Mouse (Mus musculus) embryonic facial prominence, embryonic 15.5 days (tissue): ENCODE results near the gene Cdhr2. TPM values are rescaled to one million over a fixed set of nuclear protein-coding genes. Genes with fewer than 3 reads are reported as not detected.

Experiments used
- ATAC-seq: fragments of 200-750 bp; cut with Nextera tagmentation; 2 replicates; pipeline ENCODE4 v1.8.0; 2017; ENCODE audit warnings: low read depth, moderate TSS enrichment; ENCODE audit not compliant: insufficient number of reproducible peaks, low FRiP score, low TSS enrichment
- H3K27ac ChIP-seq: fragments of 300-500 bp; sonication (generic); replicated peaks from 2 replicates; pipeline ENCODE4 v1.5.1; 2015; ENCODE audit warnings: mild to moderate bottlenecking, inconsistent platforms
- H3K27me3 ChIP-seq: fragments of 300-500 bp; sonication (generic); 2 replicates; pipeline ENCODE4 v1.6.1; 2015; ENCODE audit warnings: inconsistent platforms
- H3K36me3 ChIP-seq: fragments of 300-500 bp; sonication (generic); 2 replicates; pipeline ENCODE4 v1.6.1; 2015; ENCODE audit warnings: mild to moderate bottlenecking, inconsistent platforms
- H3K4me1 ChIP-seq: fragments of 300-500 bp; sonication (generic); 2 replicates; pipeline ENCODE4 v1.6.1; 2015; ENCODE audit warnings: inconsistent platforms
- H3K4me2 ChIP-seq: fragments of 300-500 bp; sonication (generic); replicated peaks from 2 replicates; pipeline ENCODE4 v1.6.1; 2015; ENCODE audit warnings: mild to moderate bottlenecking, inconsistent platforms
- H3K4me3 ChIP-seq: fragments of 300-500 bp; sonication (generic); replicated peaks from 2 replicates; pipeline ENCODE4 v1.5.1; 2015; ENCODE audit warnings: mild to moderate bottlenecking, inconsistent platforms
- H3K9ac ChIP-seq: fragments of 300-500 bp; sonication (generic); 2 replicates; pipeline ENCODE4 v1.6.1; 2015; ENCODE audit warnings: inconsistent platforms
- H3K9me3 ChIP-seq: fragments of 300-500 bp; sonication (generic); replicated peaks from 2 replicates; pipeline ENCODE4 v1.6.1; 2016; ENCODE audit warnings: inconsistent platforms
- WGBS: fragments of 180-500 bp; shearing (Covaris S2); methylation state at CpG from one replicate; pipeline ENCODE4 v1.1.7; 2015; 5-methylcytosine and 5-hydroxymethylcytosine counted together
- polyA plus RNA-seq: library from polyadenylated mRNA; unstranded; fragments of >200 nt; fragmentation: Nextera tagmentation; extraction: Ambion mirVana; gene quantifications from 2 replicates; pipeline ENCODE4 v1.2.1, GENCODE M21; 2015

Gene Cdhr2
- polyA plus RNA-seq, 1 experiment from 2014 or later = not detected

GRCm38 (mm10) chr13:54683301-54683700 is 18.0 kb upstream of the Cdhr2 start:
- Histone ChIP-seq H3K4me2 (no peak overlapping the region), H3K4me1 (peaks cover 26% of the 10 kb centered on the region), H3K9ac (no peak overlapping the region), H3K27ac (no peak overlapping the region), H3K9me3 (no peaks in the 10 kb centered on the region), H3K27me3 (no peaks in the 10 kb centered on the region), H3K4me3 (no peak overlapping the region), H3K36me3 (peaks cover 56% of the 10 kb centered on the region)
- ATAC-seq = no peak
- WGBS = 89% methylated on average over 3 of the region's 3 CpGs

- ATAC-seq = no peak
- no peaks in the 10 kb centered on the region for H3K9me3 ChIP-seq
- WGBS = 65% methylated on average over 3 of the region's 3 CpGs
- H3K4me1 ChIP-seq = peaks cover 30% of the 10 kb centered on the region
- H3K27me3 ChIP-seq = no peaks in the 10 kb centered on the region
- H3K9ac ChIP-seq = no peak overlapping the region
- no peak overlapping the region for H3K4me3 ChIP-seq
- peaks cover 47% of the 10 kb centered on the region for H3K36me3 ChIP-seq
- no peak overlapping the region for H3K4me2 ChIP-seq
- no peak overlapping the region for H3K27ac ChIP-seq
Measured at GRCm38 (mm10) chr13:54684140-54684896, 16.9 kb upstream of the Cdhr2 start.

GRCm38 (mm10) chr13:54685174-54685573 is 16.1 kb upstream of the Cdhr2 start:
- no peaks in the 10 kb centered on the region for H3K9me3 ChIP-seq
- no peak for ATAC-seq
- peaks cover 41% of the 10 kb centered on the region for H3K36me3 ChIP-seq
- H3K4me3 ChIP-seq = peak overlapping the region; percentile 98
- no peaks in the 10 kb centered on the region for H3K27me3 ChIP-seq
- H3K27ac ChIP-seq = no peak overlapping the region
- 36% methylated on average over 2 of the region's 2 CpGs for WGBS
- peaks cover 30% of the 10 kb centered on the region for H3K4me1 ChIP-seq
- H3K9ac ChIP-seq = no peak overlapping the region; the same call in 1 of the 2 replicates
- H3K4me2 ChIP-seq = peak overlapping the region; percentile 74

GRCm38 (mm10) chr13:54686139-54687053 is 14.9 kb upstream of the Cdhr2 start:
- Histone ChIP-seq H3K4me3 (peak overlapping the region; percentile 98), H3K27ac (peak overlapping the region; percentile 99), H3K9ac (peak overlapping the region; percentile 91), H3K27me3 (no peaks in the 10 kb centered on the region), H3K4me1 (peaks cover 33% of the 10 kb centered on the region), H3K36me3 (peaks cover 29% of the 10 kb centered on the region), H3K9me3 (no peaks in the 10 kb centered on the region), H3K4me2 (peak overlapping the region; percentile 74)
- ATAC-seq = no peak
- 4% methylated on average over 19 of the region's 19 CpGs for WGBS

GRCm38 (mm10) chr13:54687096-54687495 is 14.2 kb upstream of the Cdhr2 start:
- Histone ChIP-seq H3K4me3 (peak overlapping the region; percentile 98), H3K27me3 (no peaks in the 10 kb centered on the region), H3K9me3 (no peaks in the 10 kb centered on the region), H3K9ac (peak overlapping the region; percentile 91), H3K27ac (peak overlapping the region; percentile 99), H3K36me3 (peaks cover 22% of the 10 kb centered on the region), H3K4me1 (peaks cover 39% of the 10 kb centered on the region), H3K4me2 (peak overlapping the region; percentile 74)
- peak; percentile 67 for ATAC-seq
- under 1% methylated on average over 32 of the region's 35 CpGs for WGBS

GRCm38 (mm10) chr13:54687575-54688424 is 13.5 kb upstream of the Cdhr2 start:
- ATAC-seq = peak; percentile 91
- peak overlapping the region; percentile 91 for H3K9ac ChIP-seq
- H3K4me1 ChIP-seq = peaks cover 46% of the 10 kb centered on the region
- H3K9me3 ChIP-seq = no peaks in the 10 kb centered on the region
- peak overlapping the region; percentile 98 for H3K4me3 ChIP-seq
- peak overlapping the region; percentile 99 for H3K27ac ChIP-seq
- WGBS = under 1% methylated on average over 82 of the region's 82 CpGs
- peaks cover 15% of the 10 kb centered on the region for H3K36me3 ChIP-seq
- H3K4me2 ChIP-seq = peak overlapping the region; percentile 74
- H3K27me3 ChIP-seq = no peaks in the 10 kb centered on the region

GRCm38 (mm10) chr13:54690151-54690740 is 11.0 kb upstream of the Cdhr2 start:
- Histone ChIP-seq H3K27ac (no peak overlapping the region), H3K4me2 (no peak overlapping the region), H3K4me3 (no peak overlapping the region), H3K9me3 (no peaks in the 10 kb centered on the region), H3K4me1 (peaks cover 47% of the 10 kb centered on the region), H3K36me3 (no peaks in the 10 kb centered on the region), H3K27me3 (no peaks in the 10 kb centered on the region), H3K9ac (no peak overlapping the region)
- ATAC-seq = no peak
- 93% methylated on average over 8 of the region's 8 CpGs for WGBS

GRCm38 (mm10) chr13:54691737-54692136 is 9.5 kb upstream of the Cdhr2 start:
- Histone ChIP-seq H3K4me3 (no peak overlapping the region), H3K9ac (no peak overlapping the region)

GRCm38 (mm10) chr13:54692711-54693557 is 8.3 kb upstream of the Cdhr2 start:
- H3K4me2 ChIP-seq = peak overlapping the region; percentile 83

More at GRCm38 (mm10) chr13:54691737-54692136, 9.5 kb upstream of the Cdhr2 start:
- no peak overlapping the region for H3K4me2 ChIP-seq
- ATAC-seq = no peak
- H3K36me3 ChIP-seq = no peaks in the 10 kb centered on the region
- H3K27ac ChIP-seq = no peak overlapping the region
- H3K9me3 ChIP-seq = no peaks in the 10 kb centered on the region
- H3K27me3 ChIP-seq = no peaks in the 10 kb centered on the region
- peaks cover 32% of the 10 kb centered on the region for H3K4me1 ChIP-seq

More at GRCm38 (mm10) chr13:54692711-54693557, 8.3 kb upstream of the Cdhr2 start:
- peak overlapping the region; percentile 98 for H3K4me3 ChIP-seq
- 11% methylated on average over 21 of the region's 21 CpGs for WGBS
- no peaks in the 10 kb centered on the region for H3K27me3 ChIP-seq
- no peaks in the 10 kb centered on the region for H3K9me3 ChIP-seq
- H3K27ac ChIP-seq = peak overlapping the region; percentile 93
- peak overlapping the region; percentile 94 for H3K9ac ChIP-seq
- peaks cover 32% of the 10 kb centered on the region for H3K4me1 ChIP-seq
- ATAC-seq = no peak
- no peaks in the 10 kb centered on the region for H3K36me3 ChIP-seq
